12 mouse cellular contexts compared by ENCODE assay signal in the genomic region with DNA sequence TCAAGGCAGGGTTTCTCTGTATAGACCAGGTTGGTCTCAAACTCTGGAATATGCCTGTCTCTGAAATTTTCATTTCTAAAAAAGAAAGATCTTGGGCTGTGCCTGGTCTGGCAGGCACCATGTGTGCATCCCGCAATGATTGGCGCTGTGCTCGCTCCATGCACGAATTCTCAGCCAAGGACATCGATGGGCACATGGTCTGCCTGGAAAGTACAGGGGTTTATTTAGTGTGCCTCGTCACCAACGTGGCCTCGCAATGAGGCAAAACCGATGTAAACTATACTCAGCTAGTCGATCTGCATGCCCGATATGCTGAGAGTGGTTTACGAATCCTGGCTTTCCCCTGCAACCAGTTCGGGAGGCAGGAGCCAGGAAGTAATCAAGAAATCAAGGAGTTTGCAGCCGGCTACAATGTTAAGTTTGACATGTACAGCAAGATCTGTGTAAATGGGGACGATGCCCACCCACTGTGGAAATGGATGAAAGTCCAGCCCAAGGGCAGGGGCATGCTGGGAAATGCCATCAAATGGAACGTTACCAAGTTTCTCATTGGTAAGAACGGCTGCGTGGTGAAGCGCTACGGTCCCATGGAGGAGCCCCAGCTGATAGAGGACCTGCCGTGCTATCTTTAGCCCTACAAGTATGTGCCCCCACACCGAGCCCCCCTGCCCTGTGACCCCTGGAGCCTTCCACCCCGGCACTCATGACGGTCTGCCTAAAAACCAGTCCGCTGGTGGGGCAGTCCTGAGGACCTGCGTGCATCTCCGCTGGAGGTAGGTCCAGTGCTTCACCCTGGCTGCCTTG. TPM values are rescaled to one million over a fixed set of nuclear protein-coding genes. Genes with fewer than 3 reads are reported as not detected.
A peak's percentile ranks its signal among the peaks of the same experiment; 100 is the strongest.
DNase-seq lines count a peak whose midpoint lies in the region; ATAC-seq and TF ChIP-seq lines count a peak whose summit lies in the region.
"Had no signal": no experiment of that assay in that cellular context is flagged by ENCODE, and none has a peak within 500 bp of the region (broad histone marks: within the 10 kb centered on the region; RNA-seq: fewer than 3 reads in every experiment).

No protein-coding gene starts in this region.

- no peak overlapping the region for H3K4me3 ChIP-seq in forebrain, postnatal 0 days (ENCODE audit: low read depth, low read length)
- H3K4me3 ChIP-seq in forebrain, embryonic 14.5 days (ENCODE audit: low read depth, low read length), result no peak overlapping the region
- peak overlapping the region; percentile 13; the same call in 1 of the 2 replicates for H3K4me3 ChIP-seq in heart, adult 2 months
- no peak overlapping the region for H3K4me3 ChIP-seq in midbrain, embryonic 11.5 days (ENCODE audit: low read depth, low read length)
- H3K4me3 ChIP-seq: erythroblast, embryonic 14.5 days; liver, embryonic 15.5 days had no signal

- H3K27me3 ChIP-seq in forebrain, postnatal 0 days (ENCODE audit: insufficient read depth, low read length), result no peaks in the 10 kb centered on the region
- H3K27me3 ChIP-seq in forebrain, embryonic 14.5 days (replicated peaks; ENCODE audit: control insufficient read depth, insufficient read depth, low read length), result no peaks in the 10 kb centered on the region
- no peaks in the 10 kb centered on the region for H3K27me3 ChIP-seq in heart, adult 2 months (ENCODE audit: control insufficient read depth, insufficient read depth, low read length)
- H3K27me3 ChIP-seq in midbrain, embryonic 11.5 days (ENCODE audit: control insufficient read depth, insufficient read depth, low read length), result no peaks in the 10 kb centered on the region
- H3K27me3 ChIP-seq: liver, embryonic 15.5 days had no signal

- no peak overlapping the region for H3K9ac ChIP-seq in forebrain, postnatal 0 days
- H3K9ac ChIP-seq in forebrain, embryonic 14.5 days (ENCODE audit: low read length), result no peak overlapping the region
- peak overlapping the region; percentile 56 for H3K9ac ChIP-seq in heart, adult 2 months (ENCODE audit: low read depth, low read length)
- no peak overlapping the region for H3K9ac ChIP-seq in midbrain, embryonic 11.5 days (ENCODE audit: low read length)
- H3K9ac ChIP-seq: liver, embryonic 15.5 days had no signal

- DNase-seq in forebrain, postnatal 0 days, result peak; percentile 49
- DNase-seq in forebrain, embryonic 14.5 days (ENCODE audit: low spot score), result no peak
- DNase-seq in brain, adult 2 months (ENCODE audit: low read depth, low spot score), result peak; percentile 65
- peak; percentile 30 to 45 for DNase-seq in heart, adult 2 months
- DNase-seq in heart, postnatal 4 days, result peak; percentile 51
- DNase-seq in midbrain, embryonic 11.5 days (ENCODE audit: low spot score, missing footprints), result no peak
- DNase-seq in thymus, adult 18-20 months, result no peak
- DNase-seq in left cerebral cortex, postnatal 14 days (ENCODE audit: low spot score in 2 of 2), result no peak
- DNase-seq: kidney, adult 2 months had no signal

- H3K4me2 ChIP-seq in forebrain, postnatal 0 days (ENCODE audit: low read depth), result no peak overlapping the region
- H3K4me2 ChIP-seq in forebrain, embryonic 14.5 days (ENCODE audit: low read length), result no peak overlapping the region
- H3K4me2 ChIP-seq in midbrain, embryonic 11.5 days, result no peak overlapping the region
- H3K4me2 ChIP-seq: liver, embryonic 15.5 days had no signal

- no peak overlapping the region for H3K27ac ChIP-seq in forebrain, postnatal 0 days (ENCODE audit: low read depth, low read length)
- no peak overlapping the region for H3K27ac ChIP-seq in forebrain, embryonic 14.5 days (ENCODE audit: low read depth, low read length)
- no peak overlapping the region; the same call in 1 of the 2 replicates for H3K27ac ChIP-seq in heart, adult 2 months
- no peak overlapping the region for H3K27ac ChIP-seq in midbrain, embryonic 11.5 days (ENCODE audit: low read depth, low read length)
- H3K27ac ChIP-seq: liver, embryonic 15.5 days had no signal

- peaks cover 18% of the 10 kb centered on the region; the same call in 1 of the 2 replicates for H3K36me3 ChIP-seq in forebrain, postnatal 0 days (ENCODE audit: insufficient read depth)
- H3K36me3 ChIP-seq in forebrain, embryonic 14.5 days (ENCODE audit: control insufficient read depth, insufficient read depth, low read length), result peaks cover 41% of the 10 kb centered on the region
- H3K36me3 ChIP-seq in heart, adult 2 months (ENCODE audit: control insufficient read depth, insufficient read depth, low read length), result peaks cover 27% of the 10 kb centered on the region
- H3K36me3 ChIP-seq in midbrain, embryonic 11.5 days (ENCODE audit: control insufficient read depth, insufficient read depth, low read length), result no peaks in the 10 kb centered on the region

- intact Hi-C loops in heart, adult 2 months (cut with DNase I), result no loop called here
- intact Hi-C loops in left cerebral cortex, postnatal 14 days (cut with DNase I), result no loop called here

- no peak for TF ChIP-seq CTCF in forebrain, postnatal 0 days (IDR thresholded peaks at IDR 0.05; ENCODE audit: low read depth)
- no peak for TF ChIP-seq CTCF in heart, adult 2 months (IDR thresholded peaks at IDR 0.05)

- H3K79me2 ChIP-seq in heart, adult 2 months (replicated peaks; ENCODE audit: control insufficient read depth, insufficient read depth, low read length), result peaks cover 5% of the 10 kb centered on the region

- ATAC-seq in forebrain, postnatal 0 days, result peak; percentile 79
- ATAC-seq in forebrain, embryonic 14.5 days, result no peak
- ATAC-seq in midbrain, embryonic 11.5 days (ENCODE audit: low FRiP score), result no peak
- ATAC-seq: CD4-positive, CD25-positive, alpha-beta regulatory T cell, adult 4 months had no signal

- TF ChIP-seq POLR2A in heart, adult 2 months (IDR thresholded peaks at IDR 0.05; ENCODE audit: insufficient read depth, low read depth, low read length), result no peak

- H3K9me3 ChIP-seq in forebrain, postnatal 0 days (ENCODE audit: low read length), result no peaks in the 10 kb centered on the region
- H3K9me3 ChIP-seq in forebrain, embryonic 14.5 days (replicated peaks; ENCODE audit: control insufficient read depth, low read length), result no peaks in the 10 kb centered on the region
- H3K9me3 ChIP-seq in midbrain, embryonic 11.5 days (ENCODE audit: control insufficient read depth, low read length), result no peaks in the 10 kb centered on the region
- H3K9me3 ChIP-seq: liver, embryonic 15.5 days had no signal

- peaks cover 8% of the 10 kb centered on the region; the same call in 1 of the 2 replicates for H3K4me1 ChIP-seq in forebrain, postnatal 0 days (ENCODE audit: insufficient read depth)
- 0 out of 2 replicates have a peak, but pooled peaks cover 6% of the 10 kb centered on the region for H3K4me1 ChIP-seq in forebrain, embryonic 14.5 days (ENCODE audit: control insufficient read depth, insufficient read depth, low read length)
- H3K4me1 ChIP-seq in heart, adult 2 months (ENCODE audit: control insufficient read depth, insufficient read depth, low read length), result peaks cover 7% of the 10 kb centered on the region
- peaks cover 2% of the 10 kb centered on the region; the same call in 1 of the 2 replicates for H3K4me1 ChIP-seq in midbrain, embryonic 11.5 days (ENCODE audit: control insufficient read depth, insufficient read depth, low read length)

- 68% methylated on average over 27 of the region's 27 CpGs for WGBS in forebrain, postnatal 0 days
- WGBS in forebrain, embryonic 14.5 days, result 84% methylated on average over 27 of the region's 27 CpGs
- 51% methylated on average over 27 of the region's 27 CpGs for WGBS in heart, adult 2 months
- WGBS in midbrain, embryonic 11.5 days, result 88% methylated on average over 27 of the region's 27 CpGs

- no peak for TF ChIP-seq EP300 in heart, adult 2 months (IDR thresholded peaks at IDR 0.05; ENCODE audit: insufficient read depth, low read depth, low read length)

RNA-seq across cellular contexts. Expression of a gene that starts 8.0 kb away (rescaled TPM):
- total RNA-seq in forebrain, postnatal 0 days (2014; rRNA removed), result 60.2 and 67.6 TPM in 2 replicates
- 42.3 and 49.7 TPM in 2 replicates for polyA plus RNA-seq in forebrain, postnatal 0 days (2015; fragmentation: Nextera tagmentation; extraction: Ambion mirVana)
- polyA plus RNA-seq in forebrain, embryonic 14.5 days (2014; fragmentation: Nextera tagmentation; extraction: Ambion mirVana), result 75.5 and 86.8 TPM in 2 replicates
- total RNA-seq in heart, adult 2 months (2021), result 10 to 100 TPM; 19.9 to 23.7 TPM
- polyA plus RNA-seq in heart, adult 2 months (2012; rRNA removed), result 7.5 and 14.2 TPM in 2 replicates
- total RNA-seq in heart, postnatal 4 days (2021), result 10 to 100 TPM; 51.1 to 57.8 TPM
- 130 and 132 TPM in 2 replicates for polyA plus RNA-seq in midbrain, embryonic 11.5 days (2014; fragmentation: Nextera tagmentation; extraction: Ambion mirVana)
- 10 to 100 TPM; 59.4 to 60.9 TPM for total RNA-seq in left cerebral cortex, postnatal 14 days (2021)

Comparison
In these comparisons a context has a peak if more than half of its experiments do, and no peak if none do; other contexts are left out.
1. DNase-seq: peak in forebrain, postnatal 0 days (single experiment), brain, adult 2 months (single experiment), heart, adult 2 months (2 of 2) and heart, postnatal 4 days (single experiment); none in forebrain, embryonic 14.5 days (single experiment), midbrain, embryonic 11.5 days (single experiment), thymus, adult 18-20 months (0 of 2) and left cerebral cortex, postnatal 14 days (0 of 2).